Mouse (Mus musculus): ENCODE measurements at regions not wholly inside any gene's neighbourhood (a gene's known extent, or its start where the extent isn't known, plus 50 kb on each side); places are given as distances from the start of the nearest gene placed in this dataset.

DNA sequence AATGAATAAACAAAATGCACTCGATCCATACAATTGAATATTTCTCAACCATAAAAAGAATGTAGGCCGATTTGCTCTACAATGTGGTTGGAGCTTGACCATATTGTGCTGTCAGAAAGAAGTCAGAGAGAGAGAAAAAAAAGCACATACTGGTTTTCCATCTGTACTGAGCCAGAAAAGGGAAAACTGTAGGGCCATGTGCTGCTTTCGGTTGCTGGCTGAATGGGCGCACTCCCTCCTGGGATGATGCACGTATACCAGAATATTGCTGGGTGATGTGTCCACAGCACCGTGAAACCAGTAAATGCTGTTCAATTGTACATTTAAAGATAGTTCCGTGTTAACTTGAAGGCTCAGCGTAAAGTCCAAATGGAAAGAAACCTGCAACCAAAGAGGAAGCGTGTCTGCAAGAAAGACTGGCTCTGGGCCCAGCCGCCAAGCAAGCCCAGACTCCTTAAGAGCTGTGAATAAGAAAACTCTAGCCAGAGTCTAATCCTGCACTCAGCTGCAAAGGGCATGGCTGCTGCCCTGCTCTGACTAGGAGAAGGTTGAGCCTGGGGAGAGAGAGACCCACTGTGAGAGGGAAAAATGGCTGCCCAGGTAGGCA, 355.2 kb upstream of the Kcnab2 start:
- TF ChIP-seq CTCF (IDR thresholded peaks at IDR 0.05; ENCODE audit: insufficient read depth, low read length): no peak
- TF ChIP-seq POLR2A (IDR thresholded peaks at IDR 0.05; ENCODE audit: borderline replicate concordance, extremely low read depth, low read depth, low read length): no peak
- no peak for DNase-seq

DNA sequence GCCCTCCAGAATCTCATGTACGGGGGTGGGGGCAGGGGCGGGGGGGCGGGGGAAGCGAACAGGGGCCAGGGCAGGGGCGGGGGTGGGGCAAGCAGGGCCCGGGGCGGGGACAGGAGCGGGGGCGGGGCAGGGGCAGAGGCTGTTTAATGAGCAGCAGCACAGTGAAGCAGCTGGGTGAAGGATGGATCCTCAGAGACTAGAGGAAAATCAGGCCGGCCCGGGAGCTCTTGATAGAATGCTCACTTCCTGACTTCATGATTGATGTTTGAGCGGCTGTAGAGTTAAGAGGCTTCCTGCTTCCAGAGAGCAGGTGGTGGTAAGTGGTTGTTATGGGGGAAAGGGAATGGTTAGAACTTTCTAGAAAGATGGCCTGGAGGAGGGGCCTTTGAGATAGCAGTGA, 347.5 kb upstream of the Kcnab2 start:
- Histone ChIP-seq H3K4me1 (ENCODE audit: control insufficient read depth, insufficient read depth, low read length) (no peaks in the 10 kb centered on the region), H3K4me3 (replicated peaks; ENCODE audit: extremely low read depth, low read depth, low read length) (no peak overlapping the region)
- no peak for DNase-seq
- TF ChIP-seq CTCF (IDR thresholded peaks at IDR 0.05; ENCODE audit: insufficient read depth, low read length) (no peak), POLR2A (IDR thresholded peaks at IDR 0.05; ENCODE audit: borderline replicate concordance, extremely low read depth, low read depth, low read length) (no peak)
- 14% methylated on average over 12 of the region's 12 CpGs for WGBS

More for the DNA sequence above, 355.2 kb upstream of the Kcnab2 start:
- Histone ChIP-seq H3K4me1 (ENCODE audit: control insufficient read depth, insufficient read depth, low read length) (no peaks in the 10 kb centered on the region), H3K4me3 (replicated peaks; ENCODE audit: extremely low read depth, low read depth, low read length) (no peak overlapping the region)
- WGBS: 80% methylated on average over 10 of the region's 10 CpGs

DNA sequence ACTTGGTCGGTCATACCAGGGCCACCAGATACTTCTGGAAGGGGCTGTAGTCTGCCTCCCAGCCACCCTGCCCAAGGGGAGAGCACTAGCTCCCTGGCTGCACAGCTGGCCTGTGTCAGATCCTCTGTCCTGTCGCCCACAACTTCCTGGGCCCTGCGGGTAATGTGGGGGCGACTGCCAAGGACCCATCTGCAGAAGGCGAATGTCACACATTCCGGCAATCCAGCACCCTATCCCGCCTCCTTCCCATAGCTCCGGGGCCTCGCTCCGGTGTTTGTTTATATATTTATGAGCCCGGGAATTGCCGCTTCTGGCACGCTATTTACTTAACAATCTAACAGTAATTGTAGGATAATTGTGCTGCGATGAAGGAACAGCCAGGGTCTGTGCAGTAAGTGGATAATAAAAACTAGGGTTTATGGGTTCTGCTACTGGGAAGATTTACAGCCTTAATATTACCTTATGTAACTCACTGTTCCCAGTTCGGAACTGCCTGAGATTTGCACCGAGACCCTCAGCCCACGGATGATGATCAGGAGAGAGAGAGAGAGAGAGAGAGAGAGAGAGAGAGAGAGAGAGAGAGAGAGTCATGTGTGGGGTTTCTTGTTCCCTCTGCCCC, 338.6 kb upstream of the Kcnab2 start:
- no peak for DNase-seq
- TF ChIP-seq CTCF (IDR thresholded peaks at IDR 0.05; ENCODE audit: insufficient read depth, low read length) (no peak), POLR2A (IDR thresholded peaks at IDR 0.05; ENCODE audit: borderline replicate concordance, extremely low read depth, low read depth, low read length) (no peak)

DNA sequence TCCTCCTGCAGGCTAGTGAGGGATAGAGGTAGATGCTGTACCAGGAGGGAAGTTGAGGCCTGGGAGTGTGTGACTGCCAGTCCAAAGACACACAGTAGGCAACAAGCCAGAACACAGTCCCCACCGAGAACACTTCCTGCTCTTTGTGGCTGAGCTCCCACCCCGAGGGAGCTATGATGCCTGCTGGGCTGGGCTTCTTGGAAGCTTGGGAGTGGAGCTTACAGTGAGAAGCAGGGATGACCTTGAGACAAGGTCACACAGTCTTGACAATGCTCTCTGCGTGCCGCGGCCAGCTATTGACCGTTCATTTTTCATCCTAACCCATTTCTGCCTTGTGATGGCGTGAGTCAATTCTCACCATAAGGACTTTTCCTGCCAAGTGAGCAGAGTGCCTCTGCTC, 328.9 kb upstream of the Kcnab2 start:
- Histone ChIP-seq H3K4me3 (replicated peaks; ENCODE audit: extremely low read depth, low read depth, low read length) (no peak overlapping the region), H3K4me1 (ENCODE audit: control insufficient read depth, insufficient read depth, low read length) (no peaks in the 10 kb centered on the region)
- no peak for TF ChIP-seq CTCF (IDR thresholded peaks at IDR 0.05; ENCODE audit: insufficient read depth, low read length)
- no peak for TF ChIP-seq POLR2A (IDR thresholded peaks at IDR 0.05; ENCODE audit: borderline replicate concordance, extremely low read depth, low read depth, low read length)
- no peak for DNase-seq
- WGBS: 78% methylated on average over 7 of the region's 7 CpGs

More for the DNA sequence above, 338.6 kb upstream of the Kcnab2 start:
- Histone ChIP-seq H3K4me1 (ENCODE audit: control insufficient read depth, insufficient read depth, low read length) (no peaks in the 10 kb centered on the region), H3K4me3 (replicated peaks; ENCODE audit: extremely low read depth, low read depth, low read length) (no peak overlapping the region)
- 52% methylated on average over 17 of the region's 17 CpGs for WGBS

DNA sequence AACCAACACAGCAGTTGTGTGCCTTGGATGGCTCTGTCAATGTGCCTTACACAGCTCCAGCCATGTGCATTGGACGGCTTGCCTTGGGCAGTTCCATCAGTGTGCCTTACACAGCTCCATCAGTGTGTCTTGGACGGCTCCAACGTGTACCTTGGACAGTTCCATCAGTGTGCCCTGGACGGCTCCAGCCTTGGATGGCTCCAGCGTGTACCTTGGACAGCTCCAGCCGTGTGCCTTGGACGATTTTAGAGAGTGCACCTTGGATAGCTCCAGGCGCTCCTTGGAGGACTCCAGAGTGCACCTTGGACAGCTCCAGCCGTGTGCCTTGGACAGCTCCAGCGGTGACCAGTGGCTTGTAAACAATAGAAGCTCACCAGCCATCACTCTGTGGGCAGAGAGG, 321.7 kb upstream of the Kcnab2 start:
- H3K4me3 ChIP-seq (replicated peaks; ENCODE audit: extremely low read depth, low read depth, low read length): no peak overlapping the region
- TF ChIP-seq CTCF (IDR thresholded peaks at IDR 0.05; ENCODE audit: insufficient read depth, low read length): no peak
- TF ChIP-seq POLR2A (IDR thresholded peaks at IDR 0.05; ENCODE audit: borderline replicate concordance, extremely low read depth, low read depth, low read length): no peak
- 13% methylated on average over 10 of the region's 10 CpGs for WGBS
- DNase-seq: no peak
- H3K4me1 ChIP-seq (ENCODE audit: control insufficient read depth, insufficient read depth, low read length): no peaks in the 10 kb centered on the region

DNA sequence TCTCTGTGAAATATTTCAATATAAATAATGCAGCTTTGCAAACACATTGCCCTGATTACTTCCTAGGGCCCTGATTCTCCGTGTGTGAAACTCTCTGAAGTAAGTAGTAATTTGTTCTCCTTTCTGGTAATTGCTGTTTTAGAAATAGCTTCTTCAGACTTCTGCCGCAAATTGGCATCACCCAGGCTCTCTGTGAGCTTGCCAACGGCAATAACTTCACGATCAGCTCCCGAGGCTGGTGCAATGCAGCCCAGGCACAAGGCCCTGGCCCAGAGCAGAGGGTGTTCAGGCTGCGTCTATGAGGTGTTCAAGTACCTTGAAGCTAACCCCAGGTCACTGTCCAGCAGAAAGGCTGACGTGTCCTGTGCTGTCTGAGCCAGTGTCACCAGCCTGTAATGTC, 310.8 kb upstream of the Kcnab2 start:
- Histone ChIP-seq H3K4me1 (ENCODE audit: control insufficient read depth, insufficient read depth, low read length) (no peaks in the 10 kb centered on the region), H3K4me3 (replicated peaks; ENCODE audit: extremely low read depth, low read depth, low read length) (no peak overlapping the region)
- no peak for DNase-seq
- WGBS: 76% methylated on average over 7 of the region's 7 CpGs
- no peak for TF ChIP-seq CTCF (IDR thresholded peaks at IDR 0.05; ENCODE audit: insufficient read depth, low read length)
- no peak for TF ChIP-seq POLR2A (IDR thresholded peaks at IDR 0.05; ENCODE audit: borderline replicate concordance, extremely low read depth, low read depth, low read length)

DNA sequence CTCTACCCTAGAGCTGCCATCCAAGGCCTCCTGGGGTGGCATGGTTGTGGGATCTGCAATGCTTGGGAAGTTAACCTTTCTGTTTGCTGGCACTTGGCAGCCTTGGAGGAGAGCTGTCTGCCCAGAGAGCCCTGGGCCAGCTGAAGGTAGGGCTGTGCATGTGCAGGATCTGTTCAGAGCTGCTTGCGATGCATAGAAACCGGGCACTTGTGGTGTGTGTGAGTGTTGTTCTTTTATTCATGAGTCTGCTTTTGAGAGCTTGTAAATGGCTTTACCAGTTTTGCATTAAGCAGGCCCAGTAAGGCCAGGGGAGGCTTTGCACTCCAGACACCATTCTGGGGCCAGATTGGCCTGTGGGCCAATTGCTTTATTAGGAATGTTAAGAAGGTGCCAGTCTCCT, 307.3 kb upstream of the Kcnab2 start:
- WGBS: 92% methylated on average over 2 of the region's 2 CpGs
- Histone ChIP-seq H3K4me3 (replicated peaks; ENCODE audit: extremely low read depth, low read depth, low read length) (no peak overlapping the region), H3K4me1 (ENCODE audit: control insufficient read depth, insufficient read depth, low read length) (no peaks in the 10 kb centered on the region)
- no peak for TF ChIP-seq CTCF (IDR thresholded peaks at IDR 0.05; ENCODE audit: insufficient read depth, low read length)
- TF ChIP-seq POLR2A (IDR thresholded peaks at IDR 0.05; ENCODE audit: borderline replicate concordance, extremely low read depth, low read depth, low read length): no peak
- DNase-seq: no peak

DNA sequence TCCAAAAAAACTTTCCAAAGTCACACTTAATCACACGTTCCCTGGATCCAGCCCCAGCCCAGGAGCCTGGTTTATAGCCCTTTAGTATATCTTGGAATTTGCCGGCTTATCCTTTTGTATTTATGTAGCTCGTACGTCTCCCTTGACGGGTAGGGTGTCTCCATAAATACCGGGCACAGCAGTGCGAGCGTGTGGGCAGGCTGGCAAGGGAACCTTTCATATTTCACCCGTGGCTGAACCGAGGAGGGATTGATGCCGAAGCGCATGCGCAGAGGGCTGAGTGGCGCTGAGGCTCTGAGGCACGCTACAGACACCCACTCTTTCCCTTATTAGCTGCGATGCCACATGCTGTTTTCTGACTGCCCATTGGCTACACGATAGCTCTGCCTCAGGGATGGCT, 301.9 kb upstream of the Kcnab2 start:
- TF ChIP-seq CTCF (IDR thresholded peaks at IDR 0.05; ENCODE audit: insufficient read depth, low read length) (no peak), POLR2A (IDR thresholded peaks at IDR 0.05; ENCODE audit: borderline replicate concordance, extremely low read depth, low read depth, low read length) (no peak)
- H3K4me3 ChIP-seq (replicated peaks; ENCODE audit: extremely low read depth, low read depth, low read length): no peak overlapping the region
- WGBS: 76% methylated on average over 17 of the region's 17 CpGs
- no peaks in the 10 kb centered on the region for H3K4me1 ChIP-seq (ENCODE audit: control insufficient read depth, insufficient read depth, low read length)
- no peak for DNase-seq

DNA sequence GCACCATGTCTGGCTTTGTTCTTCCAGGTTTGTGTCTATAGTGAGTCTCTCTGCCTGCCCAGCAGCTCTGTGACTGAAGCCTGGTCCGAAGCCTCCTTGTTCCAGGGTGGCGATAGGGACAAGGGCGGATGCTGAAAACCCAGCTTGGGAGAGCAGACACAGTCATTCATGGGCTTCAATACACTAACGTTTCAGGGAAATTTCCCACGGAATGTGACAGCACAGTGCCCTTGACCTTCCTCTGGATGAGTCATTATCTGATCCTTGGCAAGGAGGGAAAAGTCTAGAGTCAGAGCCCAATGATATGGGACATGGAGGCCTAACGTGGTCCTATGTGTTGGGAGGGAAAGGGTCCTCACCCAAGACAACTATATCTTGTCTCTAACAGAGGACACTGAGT, 298.1 kb upstream of the Kcnab2 start:
- WGBS: 66% methylated on average over 6 of the region's 6 CpGs
- TF ChIP-seq POLR2A (IDR thresholded peaks at IDR 0.05; ENCODE audit: borderline replicate concordance, extremely low read depth, low read depth, low read length) (no peak), CTCF (IDR thresholded peaks at IDR 0.05; ENCODE audit: insufficient read depth, low read length) (no peak)
- DNase-seq: no peak
- Histone ChIP-seq H3K4me3 (replicated peaks; ENCODE audit: extremely low read depth, low read depth, low read length) (no peak overlapping the region), H3K4me1 (ENCODE audit: control insufficient read depth, insufficient read depth, low read length) (no peaks in the 10 kb centered on the region)

DNA sequence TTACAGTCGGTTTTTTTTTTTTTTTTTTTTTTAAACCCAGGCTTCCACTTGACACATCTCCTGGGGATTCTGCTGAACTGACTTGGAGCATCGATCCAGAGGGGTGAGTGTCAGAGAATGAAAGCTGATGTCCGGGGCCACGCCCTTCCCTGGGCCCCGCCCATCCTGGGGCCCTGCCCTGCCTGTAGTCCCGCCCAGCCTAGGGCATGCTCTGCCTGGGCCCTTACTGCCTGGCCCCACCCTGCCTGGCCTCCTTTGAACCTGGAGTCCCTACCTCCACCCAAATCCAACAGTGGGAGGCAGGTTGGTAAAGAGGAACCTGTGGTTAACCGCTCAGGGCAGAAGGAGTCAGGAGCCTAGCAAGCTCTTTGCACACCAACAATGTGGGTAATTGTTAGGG, 293.7 kb upstream of the Kcnab2 start:
- Histone ChIP-seq H3K4me1 (ENCODE audit: control insufficient read depth, insufficient read depth, low read length) (no peaks in the 10 kb centered on the region), H3K4me3 (replicated peaks; ENCODE audit: extremely low read depth, low read depth, low read length) (no peak overlapping the region)
- DNase-seq: no peak
- TF ChIP-seq CTCF (IDR thresholded peaks at IDR 0.05; ENCODE audit: insufficient read depth, low read length): no peak
- TF ChIP-seq POLR2A (IDR thresholded peaks at IDR 0.05; ENCODE audit: borderline replicate concordance, extremely low read depth, low read depth, low read length): no peak
- WGBS: 62% methylated on average over 7 of the region's 7 CpGs
